Mouse (Mus musculus): ENCODE measurements around the gene Hipk4.
A peak's percentile ranks its signal among the peaks of the same experiment; 100 is the strongest.

Hipk4 gene

GRCm38 (mm10) chr7:27522967-27523366 is at the start of gene Hipk4:
Gene Hipk4, plus strand, starts transcription at chr7:27523267.
- no peak for DNase-seq (ENCODE audit: low read depth, low spot score)

- no peak for DNase-seq (ENCODE audit: low read depth, low spot score)
Observed at GRCm38 (mm10) chr7:27473835-27474489, 49.1 kb upstream of the Hipk4 start.

DNA sequence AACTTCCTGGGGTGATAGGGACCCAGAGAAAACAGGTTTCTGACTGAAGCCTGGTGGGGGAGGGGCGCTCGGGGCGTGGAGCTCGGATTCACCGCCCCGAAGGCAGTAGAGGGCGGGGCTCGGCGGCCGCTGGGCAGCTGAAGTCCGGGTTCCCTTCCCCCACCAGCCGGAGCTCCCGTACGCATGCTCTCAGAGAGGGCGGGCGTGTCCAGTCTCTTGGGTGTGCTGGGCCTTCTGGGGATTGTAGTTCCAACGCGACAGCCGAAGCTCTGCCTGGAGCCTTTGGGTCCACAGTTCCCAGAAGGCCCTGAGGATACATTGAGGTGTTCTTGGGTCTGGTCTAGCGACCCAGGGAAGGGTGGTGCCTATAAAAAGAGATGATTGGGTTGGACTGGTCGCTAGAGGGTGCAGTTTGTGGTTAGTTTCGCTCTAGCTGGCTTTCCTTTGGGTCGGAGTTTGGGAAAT is 48.5 kb upstream of the Hipk4 start:
- peak; percentile 98 for DNase-seq (ENCODE audit: low read depth, low spot score)

DNA sequence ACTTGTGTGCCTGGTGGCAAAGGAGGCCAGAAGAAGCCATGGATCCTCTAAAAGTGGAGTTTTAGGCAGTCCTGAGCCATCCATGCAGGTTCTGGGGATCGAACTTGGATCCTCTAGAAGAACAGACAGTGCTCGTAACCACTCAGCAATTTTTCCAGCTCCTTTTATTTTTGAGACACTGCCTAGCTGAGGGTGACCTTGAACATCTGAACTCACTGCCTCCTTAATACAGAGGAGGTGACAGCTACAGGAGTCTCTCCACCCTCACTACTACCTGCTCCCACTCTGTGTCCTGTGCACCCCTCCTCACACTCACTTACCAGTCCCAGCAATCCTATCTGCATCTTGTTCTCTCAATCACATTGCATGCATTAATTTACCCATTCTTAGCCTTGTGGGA is 47.5 kb upstream of the Hipk4 start:
- no peak for DNase-seq (ENCODE audit: low read depth, low spot score)

DNA sequence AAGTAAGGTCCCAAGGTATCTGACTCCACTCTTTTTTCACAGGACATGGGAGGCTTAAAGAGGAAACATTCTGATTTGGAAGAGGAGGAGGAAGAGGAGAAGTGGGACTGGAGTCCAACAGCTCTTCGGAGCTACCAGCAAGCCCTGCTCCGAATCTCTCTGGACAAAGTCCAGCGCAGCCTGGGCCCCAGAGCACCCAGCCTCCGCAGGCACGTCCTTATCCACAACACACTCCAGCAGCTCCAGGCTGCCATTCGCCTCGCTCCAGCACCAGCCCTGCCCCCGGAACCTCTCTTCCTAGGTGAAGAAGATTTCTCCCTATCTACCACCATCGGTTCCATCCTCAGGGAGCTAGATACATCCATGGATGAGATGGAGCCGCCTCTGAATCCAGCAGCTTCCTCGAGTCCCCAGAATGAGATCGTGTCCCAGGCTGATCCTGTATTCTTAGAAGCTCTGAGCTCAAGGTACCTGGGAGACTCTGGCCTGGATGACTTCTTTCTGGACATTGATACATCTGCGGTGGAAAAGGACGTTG is 46.9 kb upstream of the Hipk4 start:
- DNase-seq (ENCODE audit: low read depth, low spot score) = no peak

DNA sequence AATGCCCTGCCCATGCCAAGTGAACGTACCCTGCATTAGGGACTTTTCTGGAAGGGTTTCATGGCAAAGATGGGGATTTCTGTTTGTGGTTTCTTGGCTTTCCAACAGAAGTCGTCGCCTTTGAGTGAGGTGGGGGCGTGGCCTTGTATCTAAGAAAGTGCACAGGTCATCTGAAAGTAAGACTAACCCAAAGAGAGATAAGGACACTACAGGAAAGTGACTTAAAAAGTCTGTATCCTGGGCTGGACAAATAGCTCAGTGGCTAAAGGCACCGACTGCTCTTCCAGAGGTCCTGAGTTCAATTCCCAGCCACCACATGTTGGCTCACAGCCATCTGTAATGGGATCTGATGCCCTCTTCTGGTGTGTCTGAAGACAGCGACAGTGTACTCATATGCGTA is 44.5 kb upstream of the Hipk4 start:
- no peak for DNase-seq (ENCODE audit: low read depth, low spot score)

GRCm38 (mm10) chr7:27479750-27480149 is 43.3 kb upstream of the Hipk4 start:
- no peak for DNase-seq (ENCODE audit: low read depth, low spot score)

- no peak for DNase-seq (ENCODE audit: low read depth, low spot score)
Observed at GRCm38 (mm10) chr7:27480506-27480905, 42.6 kb upstream of the Hipk4 start.

DNA sequence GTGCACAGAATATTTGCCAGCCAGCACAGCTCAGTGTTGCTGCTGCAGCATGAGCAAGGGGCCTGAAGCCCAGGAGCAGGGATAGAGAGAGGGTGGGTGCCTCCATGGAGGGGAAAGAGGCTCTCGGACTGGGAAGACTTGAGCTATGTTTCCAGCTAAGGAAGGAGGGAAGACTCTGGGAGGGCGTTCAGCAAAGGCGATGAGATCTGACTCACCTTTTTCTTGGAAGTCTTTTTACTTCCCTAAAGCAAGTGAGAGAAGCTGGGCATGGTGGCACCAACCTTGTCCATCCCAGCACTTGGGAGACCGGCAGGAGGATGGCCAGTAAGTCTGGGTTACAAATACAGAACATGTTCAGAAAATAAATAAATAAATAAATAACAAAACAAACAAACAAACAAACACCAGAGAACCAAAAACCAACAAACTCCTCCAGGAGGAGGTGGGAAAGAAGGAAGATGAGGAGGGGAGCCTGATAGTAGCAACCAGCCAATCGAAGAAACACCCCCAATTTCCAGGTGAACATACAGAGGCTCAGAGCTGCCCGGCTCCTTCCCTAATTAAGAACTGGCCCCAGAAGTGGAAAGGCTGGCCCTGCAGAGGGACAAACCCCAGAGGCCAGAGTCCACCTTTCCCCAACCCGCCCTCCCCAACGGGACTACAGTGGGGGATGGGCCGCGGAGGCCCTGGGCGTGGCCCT is 42.0 kb upstream of the Hipk4 start:
- no peak for DNase-seq (ENCODE audit: low read depth, low spot score)

GRCm38 (mm10) chr7:27481627-27481969 is 41.5 kb upstream of the Hipk4 start:
- DNase-seq (ENCODE audit: low read depth, low spot score) = peak; percentile 81

- no peak for DNase-seq (ENCODE audit: low read depth, low spot score)
Observed at GRCm38 (mm10) chr7:27483860-27484259, 39.2 kb upstream of the Hipk4 start.

DNA sequence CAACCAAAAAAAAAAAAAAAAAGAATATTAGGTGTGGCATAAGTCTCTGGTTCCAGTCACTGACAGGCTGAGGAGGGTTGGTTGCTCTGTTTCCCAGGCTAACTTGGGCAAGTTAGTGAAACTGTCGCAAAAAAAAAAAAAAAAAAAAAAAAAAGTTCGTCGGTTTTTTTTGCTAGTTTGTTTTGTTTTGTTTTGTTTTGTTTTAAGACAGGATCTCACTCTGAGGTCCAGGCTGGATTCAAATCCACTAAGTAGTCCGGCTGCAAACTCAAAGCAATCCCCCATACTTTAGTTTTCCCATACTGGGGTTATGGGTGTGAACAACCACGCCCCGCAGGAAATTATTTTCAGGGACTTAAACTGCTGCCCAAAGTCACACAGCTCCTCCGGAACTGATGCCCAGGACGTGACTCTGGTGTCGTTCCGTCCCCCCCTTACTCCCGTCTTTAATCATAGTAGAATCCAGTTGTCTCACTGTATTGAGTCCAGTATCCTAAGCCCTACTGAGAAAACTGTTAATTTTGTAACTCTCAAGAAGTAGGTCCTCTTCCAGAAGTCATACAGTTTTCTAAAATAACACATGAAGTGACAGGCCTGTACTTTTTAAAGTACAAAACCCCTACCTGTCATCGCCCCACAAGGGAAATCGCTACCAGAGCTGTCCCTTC is 36.8 kb upstream of the Hipk4 start:
- DNase-seq (ENCODE audit: low read depth, low spot score) = no peak

DNA sequence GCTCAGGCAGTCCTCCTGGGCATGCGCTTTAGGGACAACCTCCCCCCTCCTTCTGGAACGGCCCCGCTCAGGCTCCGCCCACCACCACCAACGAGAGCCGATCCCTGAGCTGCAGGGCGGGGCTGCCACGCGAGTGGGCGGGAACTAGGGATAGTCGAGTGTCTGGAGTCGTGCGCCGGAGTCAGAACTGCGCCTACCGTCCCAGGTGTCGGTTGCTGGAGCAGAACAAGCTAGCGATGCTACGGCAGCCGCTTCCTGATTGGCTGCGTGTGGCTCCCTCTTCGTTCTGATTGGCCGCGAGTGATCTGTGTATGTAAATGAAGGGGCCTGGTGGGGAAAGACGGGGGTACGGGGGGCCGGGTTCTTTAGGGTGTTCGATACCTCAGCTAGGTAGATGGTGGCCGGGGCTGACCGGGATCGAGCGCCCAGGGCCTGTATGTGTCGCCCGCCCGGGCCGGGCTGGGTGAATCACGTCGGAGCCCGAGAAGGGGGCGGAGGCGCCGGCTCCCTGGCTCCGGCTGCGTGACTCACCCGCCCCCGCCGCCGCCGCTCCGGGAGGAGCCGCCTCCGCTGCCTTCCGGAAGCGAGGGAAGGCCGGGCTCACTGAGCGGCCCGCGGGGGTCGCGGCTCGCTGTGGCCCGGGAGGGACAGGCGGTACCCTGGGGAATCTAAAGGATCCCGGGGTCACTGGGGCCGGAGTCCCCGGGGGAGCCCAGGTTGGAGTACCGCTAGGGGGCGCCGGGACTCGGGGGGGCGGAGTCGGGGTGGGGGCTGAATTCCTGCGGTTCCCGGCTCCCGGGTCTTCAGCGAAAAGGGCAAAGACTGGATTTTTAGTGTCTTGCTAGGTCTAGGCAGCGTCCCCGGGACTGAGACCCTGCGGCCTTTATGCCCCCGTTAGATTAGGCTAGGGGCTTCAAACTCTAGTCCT is 36.0 kb upstream of the Hipk4 start, which contains the start of gene Sertad1:
TSS of gene Sertad1 (plus strand) at position 141 of the 928 bp plus-strand sequence.
- DNase-seq (ENCODE audit: low read depth, low spot score) = peak; percentile 99

DNA sequence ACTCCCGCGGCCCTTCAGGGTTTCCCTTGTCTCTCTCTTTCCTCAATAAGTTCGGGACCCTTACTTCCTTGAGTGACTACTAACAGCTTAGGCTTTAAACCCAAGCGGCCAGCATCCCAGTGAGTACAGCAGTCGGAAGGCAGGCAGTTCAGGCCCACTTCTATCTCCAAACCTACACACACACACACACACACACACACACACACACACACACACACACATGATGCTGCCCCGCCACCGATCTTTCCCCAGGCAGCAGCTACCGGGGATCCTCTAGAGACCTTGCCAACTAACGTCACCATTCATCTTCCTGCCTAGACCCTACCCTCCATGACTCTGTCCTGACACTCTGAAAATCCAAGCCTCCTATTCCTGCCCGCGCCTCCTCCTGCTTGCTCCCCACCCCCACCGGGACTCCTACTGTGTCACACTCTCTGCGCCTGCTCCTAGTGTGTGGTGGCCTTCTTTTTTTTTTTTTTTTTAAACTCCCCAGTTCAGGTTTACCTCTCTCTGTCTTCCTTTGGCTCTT is 35.3 kb upstream of the Hipk4 start:
- no peak for DNase-seq (ENCODE audit: low read depth, low spot score)

DNA sequence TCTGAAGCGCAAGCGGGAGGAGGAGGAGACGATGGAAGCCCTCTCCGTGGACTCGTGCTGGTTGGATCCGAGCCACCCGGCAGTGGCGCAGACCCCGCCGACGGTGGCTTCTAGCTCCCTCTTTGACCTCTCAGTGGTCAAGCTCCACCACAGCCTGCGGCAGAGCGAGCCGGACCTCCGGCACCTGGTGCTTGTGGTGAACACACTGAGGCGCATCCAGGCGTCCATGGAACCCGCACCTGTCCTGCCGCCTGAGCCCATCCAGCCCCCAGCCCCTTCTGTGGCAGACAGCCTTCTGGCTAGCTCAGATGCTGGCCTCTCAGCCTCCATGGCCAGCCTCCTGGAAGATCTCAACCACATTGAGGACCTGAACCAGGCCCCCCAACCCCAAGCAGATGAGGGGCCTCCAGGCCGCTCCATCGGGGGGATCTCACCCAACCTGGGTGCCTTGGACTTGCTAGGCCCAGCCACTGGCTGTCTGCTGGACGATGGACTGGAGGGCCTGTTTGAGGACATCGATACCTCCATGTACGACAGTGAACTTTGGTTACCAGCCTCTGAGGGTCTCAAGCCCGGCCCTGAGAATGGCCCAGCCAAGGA is 33.7 kb upstream of the Hipk4 start:
- DNase-seq (ENCODE audit: low read depth, low spot score) = no peak

DNA sequence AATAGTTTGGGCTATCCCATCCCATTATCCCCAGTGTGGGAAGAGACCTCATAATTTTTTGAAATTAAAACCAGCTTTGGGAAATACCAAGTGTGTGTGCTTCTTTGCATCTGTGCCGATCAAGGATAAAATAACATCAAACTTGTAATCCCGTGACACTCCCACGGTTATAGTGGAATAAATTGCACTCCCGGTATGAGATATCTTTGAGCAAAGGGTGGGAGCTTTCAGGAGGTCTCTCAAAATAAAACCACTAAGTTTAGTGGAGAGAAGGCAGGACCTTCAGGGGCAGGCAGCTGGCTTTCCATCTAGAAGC is 32.9 kb upstream of the Hipk4 start:
- DNase-seq (ENCODE audit: low read depth, low spot score) = no peak

GRCm38 (mm10) chr7:27490543-27491329 is 32.3 kb upstream of the Hipk4 start:
- peak; percentile 65 for DNase-seq (ENCODE audit: low read depth, low spot score)

DNA sequence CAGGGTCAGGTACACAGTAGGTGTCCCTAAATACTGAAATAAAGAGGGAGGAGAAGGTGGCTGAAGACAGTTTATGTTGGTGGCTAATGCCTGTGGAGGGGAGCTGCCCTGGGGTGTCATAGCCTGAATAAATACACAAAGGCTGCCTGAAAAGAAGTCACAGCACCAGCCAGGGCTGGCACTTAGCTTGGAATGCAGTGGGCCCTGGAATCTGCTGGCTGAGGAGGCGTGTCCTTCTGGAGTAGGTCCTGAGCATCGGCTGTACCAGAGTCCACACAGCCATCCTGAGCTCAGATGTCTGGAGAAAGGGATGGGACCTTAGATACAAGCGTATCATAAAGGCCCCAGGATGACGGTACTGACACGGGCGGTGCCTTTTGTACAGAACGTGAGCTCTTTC is 31.2 kb upstream of the Hipk4 start:
- no peak for DNase-seq (ENCODE audit: low read depth, low spot score)

GRCm38 (mm10) chr7:27493022-27493421 is 30.0 kb upstream of the Hipk4 start:
- DNase-seq (ENCODE audit: low read depth, low spot score) = no peak

GRCm38 (mm10) chr7:27493450-27493849 is 29.6 kb upstream of the Hipk4 start:
- no peak for DNase-seq (ENCODE audit: low read depth, low spot score)

All from forelimb bud, embryonic 11.5 days (tissue).